Mouse (Mus musculus) right cerebral cortex, postnatal 10 days (tissue): ENCODE data around the gene Fgf13.
A peak's percentile ranks its signal among the peaks of the same experiment; 100 is the strongest.

ENCODE experiments used
- DNase-seq, 2 experiments: peaks; one replicate each; pipeline ENCODE4 v3.0.0; 2021; ENCODE audit warnings: low spot score in 2 of 2

The Fgf13 gene

GRCm38 (mm10) chrX:59567695-59568431, at the start of gene Fgf13:
Fgf13 (minus strand) TSS chrX:59568071.
- peak; percentile 42 to 45 for DNase-seq

GRCm38 (mm10) chrX:59606535-59606934, 38.7 kb upstream of the Fgf13 start:
- DNase-seq: no peak

- DNase-seq: no peak
Observed at GRCm38 (mm10) chrX:59589050-59589449, 21.2 kb upstream of the Fgf13 start.

- no peak for DNase-seq
Observed at GRCm38 (mm10) chrX:59585508-59586186, 17.8 kb upstream of the Fgf13 start.

- no peak for DNase-seq
Observed at GRCm38 (mm10) chrX:59584034-59584433, 16.2 kb upstream of the Fgf13 start.

- peak; percentile 41 to 45 for DNase-seq
Observed at GRCm38 (mm10) chrX:59566826-59567694, 811 bp downstream of the Fgf13 start.

- peak; percentile 27 to 30 for DNase-seq
Observed at GRCm38 (mm10) chrX:59566017-59566679, 1.7 kb downstream of the Fgf13 start.

- DNase-seq: no peak
Observed at GRCm38 (mm10) chrX:59547931-59548330, 19.9 kb downstream of the Fgf13 start.

- DNase-seq: no peak
Observed at GRCm38 (mm10) chrX:59508273-59508672, 59.6 kb downstream of the Fgf13 start.

GRCm38 (mm10) chrX:59493388-59493787, 74.5 kb downstream of the Fgf13 start:
- no peak for DNase-seq

- no peak for DNase-seq
Observed at GRCm38 (mm10) chrX:59485426-59485825, 82.4 kb downstream of the Fgf13 start.

GRCm38 (mm10) chrX:59402596-59403285, 165.1 kb downstream of the Fgf13 start:
- DNase-seq: no peak

- DNase-seq: no peak
Observed at GRCm38 (mm10) chrX:59290916-59291411, 276.9 kb downstream of the Fgf13 start.

GRCm38 (mm10) chrX:59251576-59251975, 316.3 kb downstream of the Fgf13 start:
- DNase-seq: no peak

- DNase-seq: peak in 1 of 2 experiments; percentile 15
Observed at GRCm38 (mm10) chrX:59243752-59244151, 324.1 kb downstream of the Fgf13 start.

GRCm38 (mm10) chrX:59243176-59243575, 324.7 kb downstream of the Fgf13 start:
- no peak for DNase-seq

GRCm38 (mm10) chrX:59241460-59241747, 326.5 kb downstream of the Fgf13 start:
- DNase-seq: peak in 1 of 2 experiments; percentile 18

- DNase-seq: no peak
Observed at GRCm38 (mm10) chrX:59240683-59241459, 327.0 kb downstream of the Fgf13 start.

GRCm38 (mm10) chrX:59220675-59221074, 347.2 kb downstream of the Fgf13 start:
- no peak for DNase-seq

GRCm38 (mm10) chrX:59201146-59201545, 366.7 kb downstream of the Fgf13 start:
- DNase-seq: no peak
